Mouse (Mus musculus) olfactory bulb, adult 2 months (tissue): ENCODE data around the gene Xpnpep3.

Source experiments
- CTCF ChIP-seq: fragments of 200-500 bp; IDR thresholded peaks from 2 replicates; pipeline ENCODE4 v1.5.1; 2012; ENCODE audit warnings: low read depth, mild to moderate bottlenecking, low read length, moderate library complexity; ENCODE audit not compliant: insufficient read depth
- POLR2A ChIP-seq: fragments of 200-500 bp; IDR thresholded peaks from 2 replicates; pipeline ENCODE4 v1.6.1; 2012; ENCODE audit warnings: mild to moderate bottlenecking, low read depth, low read length, moderate library complexity; ENCODE audit not compliant: insufficient read depth

DNA sequence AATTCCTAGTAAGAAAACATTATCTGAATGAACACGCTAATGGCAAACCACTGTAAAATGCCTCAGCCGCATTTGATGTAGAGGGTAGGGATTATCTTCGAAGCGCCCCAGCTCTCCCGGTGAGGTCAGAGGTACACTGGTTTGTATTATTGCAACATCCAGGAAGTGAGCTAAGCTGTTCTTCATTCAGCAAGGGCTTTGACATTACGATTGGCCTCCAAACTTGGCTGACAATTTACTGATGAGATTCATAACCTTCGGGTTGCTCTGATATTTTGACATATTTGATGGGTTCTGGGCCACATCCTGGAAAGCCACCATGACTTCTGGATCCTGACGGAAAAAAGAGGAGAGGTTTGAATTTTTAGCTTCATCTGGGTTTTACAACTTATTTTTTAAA lies 34.7 kb upstream of the Xpnpep3 start:
- no peak for TF ChIP-seq CTCF
- no peak for TF ChIP-seq POLR2A
